Mouse (Mus musculus) cortical plate, adult 2 months (tissue): ENCODE measurements around the gene Chtf18.
"Not testable (repeated sequence)": the region's sequence is repeated elsewhere in the genome, so short reads cannot be mapped to it uniquely, and the experiment has no call there.

Experiments used
- CTCF ChIP-seq: fragments of 200-500 bp; IDR thresholded peaks from 2 replicates; pipeline ENCODE4 v1.5.1; 2011; ENCODE audit warnings: mild to moderate bottlenecking, control low read depth, low read length; ENCODE audit not compliant: insufficient read depth; ENCODE audit errors: extremely low read depth
- POLR2A ChIP-seq: fragments of 200-500 bp; IDR thresholded peaks from 2 replicates; pipeline ENCODE4 v1.6.1; 2011; ENCODE audit warnings: mild to moderate bottlenecking, low read length, control low read depth; ENCODE audit not compliant: insufficient read depth; ENCODE audit errors: extremely low read depth

DNA sequence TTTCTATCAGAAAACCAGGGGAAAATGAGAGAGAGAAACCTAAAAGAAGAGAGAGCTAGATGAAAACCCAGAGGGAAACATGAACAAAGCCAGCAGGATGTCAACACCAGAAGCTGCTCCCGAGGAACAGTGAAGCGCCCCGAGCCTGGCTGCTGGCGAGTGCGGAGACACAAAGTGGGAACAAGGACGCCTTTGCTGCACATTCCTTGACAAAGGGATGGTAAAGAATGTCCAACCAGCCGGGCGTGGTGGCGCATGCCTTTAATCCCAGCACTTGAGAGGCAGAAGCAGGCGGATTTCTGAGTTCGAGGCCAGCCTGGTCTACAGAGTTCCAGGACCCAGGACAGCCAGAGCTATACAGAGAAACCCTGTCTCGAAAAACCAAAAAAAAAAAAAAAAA is 14.3 kb upstream of the Chtf18 start:
- TF ChIP-seq CTCF, POLR2A: not testable (repeated sequence)
